Mouse (Mus musculus) heart, adult 2 months (tissue): ENCODE measurements around the gene Cyth4.

Experiments used
- CTCF ChIP-seq: fragments of 200-600 bp; IDR thresholded peaks from 2 replicates; pipeline ENCODE4 v1.8.1; 2022; ENCODE audit warnings: antibody characterized with exemption, mild to moderate bottlenecking, moderate library complexity
- EP300 ChIP-seq: fragments of 200-500 bp; IDR thresholded peaks from 2 replicates; pipeline ENCODE4 v1.6.1; 2011; ENCODE audit warnings: low read depth, low read length, control low read depth; ENCODE audit not compliant: insufficient read depth
- POLR2A ChIP-seq: fragments of 200-500 bp; IDR thresholded peaks from 2 replicates; pipeline ENCODE4 v1.6.1; 2011; ENCODE audit warnings: mild to moderate bottlenecking, low read depth, low read length, control low read depth; ENCODE audit not compliant: insufficient read depth

DNA sequence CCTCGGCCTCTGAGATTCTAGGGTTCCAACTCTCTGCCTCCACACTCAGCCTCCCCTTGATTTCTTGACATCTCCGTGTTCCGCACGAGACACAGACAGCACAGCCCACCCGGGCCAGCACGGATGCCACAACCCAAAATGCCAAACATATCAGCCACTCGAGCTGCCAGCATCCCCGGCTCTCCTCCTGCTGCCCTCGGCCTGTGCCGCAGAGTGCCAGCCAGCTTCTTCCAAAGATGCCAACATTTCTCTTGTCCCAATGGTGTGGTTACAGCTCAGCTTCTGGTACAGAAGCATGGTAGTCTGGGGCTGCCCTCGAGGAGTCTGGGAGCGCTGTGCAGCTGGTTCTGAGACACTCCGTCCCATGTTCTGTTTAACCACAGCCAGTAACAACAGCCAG lies 29.4 kb downstream of the Cyth4 start:
- TF ChIP-seq POLR2A = no peak
- no peak for TF ChIP-seq EP300
- TF ChIP-seq CTCF = no peak
